Comparison of ENCODE assay signal across 21 mouse cellular contexts in genomic region chr4:41673186-41673585, GRCm38 (mm10). TPM values are rescaled to one million over a fixed set of nuclear protein-coding genes. Genes with fewer than 3 reads are reported as not detected.
DNase-seq lines count a peak whose midpoint lies in the region; ATAC-seq lines count a peak whose summit lies in the region.
"Had no signal": no experiment of that assay in that cellular context is flagged by ENCODE, and none has a peak within 500 bp of the region (broad histone marks: within the 10 kb centered on the region; RNA-seq: fewer than 3 reads in every experiment).

No protein-coding gene starts in this region.

- H3K27ac ChIP-seq in midbrain, embryonic 11.5 days (ENCODE audit: low read depth, low read length): peak overlapping the region; percentile 70
- no peak overlapping the region for H3K27ac ChIP-seq in midbrain, embryonic 16.5 days (ENCODE audit: low read length)
- 0 out of 2 replicates have a peak overlapping the region, but pooled peaks have one; percentile 71 for H3K27ac ChIP-seq in forebrain, embryonic 15.5 days (replicated peaks)
- 0 out of 2 replicates have a peak overlapping the region, but pooled peaks have one; percentile 65 for H3K27ac ChIP-seq in midbrain, embryonic 15.5 days
- H3K27ac ChIP-seq: heart, embryonic 15.5 days; liver, embryonic 14.5 days; stomach, embryonic 15.5 days had no signal

- H3K9me3 ChIP-seq in midbrain, embryonic 11.5 days (ENCODE audit: control insufficient read depth, low read length): no peaks in the 10 kb centered on the region
- no peaks in the 10 kb centered on the region for H3K9me3 ChIP-seq in midbrain, embryonic 16.5 days (replicated peaks; ENCODE audit: control insufficient read depth, low read length, poor library complexity, severe bottlenecking)
- no peaks in the 10 kb centered on the region for H3K9me3 ChIP-seq in forebrain, embryonic 15.5 days
- no peaks in the 10 kb centered on the region for H3K9me3 ChIP-seq in midbrain, embryonic 15.5 days
- H3K9me3 ChIP-seq: heart, embryonic 15.5 days; stomach, embryonic 15.5 days had no signal

- no peak overlapping the region for H3K4me3 ChIP-seq in midbrain, embryonic 11.5 days (ENCODE audit: low read depth, low read length)
- H3K4me3 ChIP-seq in midbrain, embryonic 16.5 days (ENCODE audit: low read depth, low read length): no peak overlapping the region
- H3K4me3 ChIP-seq in forebrain, embryonic 15.5 days: no peak overlapping the region
- no peak overlapping the region for H3K4me3 ChIP-seq in midbrain, embryonic 15.5 days
- H3K4me3 ChIP-seq: heart, embryonic 15.5 days; stomach, embryonic 15.5 days had no signal

- no peak overlapping the region for H3K4me2 ChIP-seq in midbrain, embryonic 11.5 days
- H3K4me2 ChIP-seq in midbrain, embryonic 16.5 days (ENCODE audit: low read length): no peak overlapping the region
- H3K4me2 ChIP-seq in forebrain, embryonic 15.5 days (replicated peaks): no peak overlapping the region
- H3K4me2 ChIP-seq in midbrain, embryonic 15.5 days: no peak overlapping the region
- H3K4me2 ChIP-seq: stomach, embryonic 15.5 days had no signal

- ATAC-seq in midbrain, embryonic 11.5 days (ENCODE audit: low FRiP score): no peak
- ATAC-seq in midbrain, embryonic 16.5 days: no peak
- no peak for ATAC-seq in forebrain, embryonic 15.5 days (replicated peaks)
- no peak for ATAC-seq in midbrain, embryonic 15.5 days (replicated peaks)
- no peak for ATAC-seq in megakaryocyte progenitor cell, adult 5-6 weeks (replicated peaks; ENCODE audit: poor library complexity)
- ATAC-seq: lung, postnatal 0 days; Patski had no signal

- peak; percentile 65 for DNase-seq in cerebellum, postnatal 10 days
- no peak for DNase-seq in cerebellum, postnatal 4 days (ENCODE audit: low spot score in 2 of 2)
- no peak for DNase-seq in midbrain, embryonic 11.5 days (ENCODE audit: low spot score, missing footprints)
- DNase-seq in lung, postnatal 4 days: no peak
- DNase-seq: cerebellum, adult 18-20 months; embryo, embryonic 11 days; kidney, adult 9 months; right cerebral cortex, adult 18-20 months; spleen, adult 18-20 months; thymus, postnatal 14 days had no signal

- peaks cover 14% of the 10 kb centered on the region for H3K36me3 ChIP-seq in midbrain, embryonic 11.5 days (ENCODE audit: control insufficient read depth, insufficient read depth, low read length)
- H3K36me3 ChIP-seq in midbrain, embryonic 16.5 days (ENCODE audit: control insufficient read depth, insufficient read depth, low read length): no peaks in the 10 kb centered on the region
- peaks cover 9% of the 10 kb centered on the region; the same call in 1 of the 2 replicates for H3K36me3 ChIP-seq in forebrain, embryonic 15.5 days
- no peaks in the 10 kb centered on the region for H3K36me3 ChIP-seq in midbrain, embryonic 15.5 days (replicated peaks)
- H3K36me3 ChIP-seq: heart, embryonic 15.5 days; stomach, embryonic 15.5 days had no signal

- H3K27me3 ChIP-seq in midbrain, embryonic 11.5 days (ENCODE audit: control insufficient read depth, insufficient read depth, low read length): no peaks in the 10 kb centered on the region
- no peaks in the 10 kb centered on the region for H3K27me3 ChIP-seq in midbrain, embryonic 16.5 days (ENCODE audit: control insufficient read depth, insufficient read depth, low read depth, low read length)
- no peaks in the 10 kb centered on the region for H3K27me3 ChIP-seq in forebrain, embryonic 15.5 days
- H3K27me3 ChIP-seq in midbrain, embryonic 15.5 days (replicated peaks): no peaks in the 10 kb centered on the region
- H3K27me3 ChIP-seq: Patski; stomach, embryonic 15.5 days had no signal

- no peak overlapping the region; the same call in 1 of the 2 replicates for H3K9ac ChIP-seq in midbrain, embryonic 11.5 days (ENCODE audit: low read length)
- H3K9ac ChIP-seq in midbrain, embryonic 16.5 days (ENCODE audit: low read depth, low read length): no peak overlapping the region
- H3K9ac ChIP-seq in forebrain, embryonic 15.5 days (replicated peaks): no peak overlapping the region
- no peak overlapping the region for H3K9ac ChIP-seq in midbrain, embryonic 15.5 days
- H3K9ac ChIP-seq: heart, embryonic 15.5 days; liver, embryonic 14.5 days; stomach, embryonic 15.5 days had no signal

- peaks cover 43% of the 10 kb centered on the region for H3K4me1 ChIP-seq in midbrain, embryonic 11.5 days (ENCODE audit: control insufficient read depth, insufficient read depth, low read length)
- peaks cover 45% of the 10 kb centered on the region for H3K4me1 ChIP-seq in midbrain, embryonic 16.5 days (ENCODE audit: control insufficient read depth, insufficient read depth, low read length)
- peaks cover 60% of the 10 kb centered on the region for H3K4me1 ChIP-seq in forebrain, embryonic 15.5 days
- H3K4me1 ChIP-seq in midbrain, embryonic 15.5 days: peaks cover 62% of the 10 kb centered on the region

- WGBS in midbrain, embryonic 11.5 days: 58% methylated on average over 19 of the region's 19 CpGs
- WGBS in midbrain, embryonic 16.5 days: 34% methylated on average over 19 of the region's 19 CpGs
- 29% methylated on average over 19 of the region's 19 CpGs for WGBS in forebrain, embryonic 15.5 days
- WGBS in midbrain, embryonic 15.5 days: 36% methylated on average over 19 of the region's 19 CpGs

RNA-seq across cellular contexts. Expression of gene Cntfr, which starts 23.7 kb away (rescaled TPM):
- polyA plus RNA-seq in midbrain, embryonic 11.5 days (2014; fragmentation: Nextera tagmentation; extraction: Ambion mirVana): 25.7 and 33.8 TPM in 2 replicates
- 28.1 and 28.3 TPM in 2 replicates for polyA plus RNA-seq in midbrain, embryonic 16.5 days (2015; fragmentation: Nextera tagmentation; extraction: Ambion mirVana)
- polyA plus RNA-seq in forebrain, embryonic 15.5 days (2015; fragmentation: Nextera tagmentation; extraction: Ambion mirVana): 15.8 and 16.6 TPM in 2 replicates
- 28.1 and 32.2 TPM in 2 replicates for polyA plus RNA-seq in midbrain, embryonic 15.5 days (2015; fragmentation: Nextera tagmentation; extraction: Ambion mirVana)
- total RNA-seq in megakaryocyte progenitor cell, adult 5-6 weeks (2015): not detected in 2 replicates
- not detected in 2 replicates for total RNA-seq in megakaryocyte progenitor cell, adult 5-6 weeks (2017)
- total RNA-seq: granulocyte monocyte progenitor cell, adult 5-6 weeks; megakaryocyte-erythroid progenitor cell, adult 5-6 weeks had no signal

RNA-seq across cellular contexts. Expression of gene Il11ra1, which starts 26.6 kb away (rescaled TPM):
- polyA plus RNA-seq in midbrain, embryonic 11.5 days (2014; fragmentation: Nextera tagmentation; extraction: Ambion mirVana): 55.2 and 57.9 TPM in 2 replicates
- polyA plus RNA-seq in midbrain, embryonic 16.5 days (2015; fragmentation: Nextera tagmentation; extraction: Ambion mirVana): 31.5 and 36.3 TPM in 2 replicates
- 23.8 and 26.4 TPM in 2 replicates for polyA plus RNA-seq in forebrain, embryonic 15.5 days (2015; fragmentation: Nextera tagmentation; extraction: Ambion mirVana)
- 37.5 and 40.3 TPM in 2 replicates for polyA plus RNA-seq in midbrain, embryonic 15.5 days (2015; fragmentation: Nextera tagmentation; extraction: Ambion mirVana)
- 28.2 and 46.9 TPM in 2 replicates for total RNA-seq in megakaryocyte progenitor cell, adult 5-6 weeks (2015)
- total RNA-seq in megakaryocyte progenitor cell, adult 5-6 weeks (2017): 132 and 149 TPM in 2 replicates

RNA-seq across cellular contexts. Expression of gene Enho, which starts 33.1 kb away (rescaled TPM):
- polyA plus RNA-seq in midbrain, embryonic 11.5 days (2014; fragmentation: Nextera tagmentation; extraction: Ambion mirVana): 30.4 and 32.9 TPM in 2 replicates
- polyA plus RNA-seq in midbrain, embryonic 16.5 days (2015; fragmentation: Nextera tagmentation; extraction: Ambion mirVana): 103 and 120 TPM in 2 replicates
- 58.3 and 66.4 TPM in 2 replicates for polyA plus RNA-seq in forebrain, embryonic 15.5 days (2015; fragmentation: Nextera tagmentation; extraction: Ambion mirVana)
- 121 and 122 TPM in 2 replicates for polyA plus RNA-seq in midbrain, embryonic 15.5 days (2015; fragmentation: Nextera tagmentation; extraction: Ambion mirVana)
- not detected in 2 replicates for total RNA-seq in megakaryocyte progenitor cell, adult 5-6 weeks (2015)
- total RNA-seq in megakaryocyte progenitor cell, adult 5-6 weeks (2017): not detected in 2 replicates
- total RNA-seq: granulocyte monocyte progenitor cell, adult 5-6 weeks; megakaryocyte-erythroid progenitor cell, adult 5-6 weeks had no signal

RNA-seq across cellular contexts. Expression of gene Rpp25l, which starts 40.1 kb away (rescaled TPM):
- 69.3 and 85.9 TPM in 2 replicates for polyA plus RNA-seq in midbrain, embryonic 11.5 days (2014; fragmentation: Nextera tagmentation; extraction: Ambion mirVana)
- polyA plus RNA-seq in midbrain, embryonic 16.5 days (2015; fragmentation: Nextera tagmentation; extraction: Ambion mirVana): 52.3 and 52.4 TPM in 2 replicates
- 58.0 and 70.0 TPM in 2 replicates for polyA plus RNA-seq in forebrain, embryonic 15.5 days (2015; fragmentation: Nextera tagmentation; extraction: Ambion mirVana)
- polyA plus RNA-seq in midbrain, embryonic 15.5 days (2015; fragmentation: Nextera tagmentation; extraction: Ambion mirVana): 59.1 and 64.6 TPM in 2 replicates
- 17.5 and 24.4 TPM in 2 replicates for total RNA-seq in megakaryocyte progenitor cell, adult 5-6 weeks (2015)
- total RNA-seq in megakaryocyte progenitor cell, adult 5-6 weeks (2017): 22.5 and 23.0 TPM in 2 replicates

RNA-seq across cellular contexts. Expression of gene Dctn3, which starts 49.8 kb away (rescaled TPM):
- 154 and 155 TPM in 2 replicates for polyA plus RNA-seq in midbrain, embryonic 11.5 days (2014; fragmentation: Nextera tagmentation; extraction: Ambion mirVana)
- 295 and 313 TPM in 2 replicates for polyA plus RNA-seq in midbrain, embryonic 16.5 days (2015; fragmentation: Nextera tagmentation; extraction: Ambion mirVana)
- polyA plus RNA-seq in forebrain, embryonic 15.5 days (2015; fragmentation: Nextera tagmentation; extraction: Ambion mirVana): 304 and 307 TPM in 2 replicates
- polyA plus RNA-seq in midbrain, embryonic 15.5 days (2015; fragmentation: Nextera tagmentation; extraction: Ambion mirVana): 295 and 308 TPM in 2 replicates
- 57.9 and 75.6 TPM in 2 replicates for total RNA-seq in megakaryocyte progenitor cell, adult 5-6 weeks (2015)
- 73.4 and 94.6 TPM in 2 replicates for total RNA-seq in megakaryocyte progenitor cell, adult 5-6 weeks (2017)

Comparison
In these comparisons a context has a peak if more than half of its experiments do, and no peak if none do; other contexts are left out.
1. DNase-seq: peak in cerebellum, postnatal 10 days (2 of 2); none in cerebellum, postnatal 4 days (0 of 2), midbrain, embryonic 11.5 days (single experiment) and lung, postnatal 4 days (0 of 2).